Mouse (Mus musculus): ENCODE measurements around the gene Ccdc91.

Ccdc91 gene

GRCm38 (mm10) chr6:147475727-147476613 lies at the start of gene Ccdc91:
TSS of gene Ccdc91 (plus strand) at chr6:147475828.
- in situ Hi-C loops (cut with MseI, MboI), result no loop called here

- in situ Hi-C loops (cut with MseI, MboI), result no loop called here
Measured at GRCm38 (mm10) chr6:147426927-147427487, 48.6 kb upstream of the Ccdc91 start.

- in situ Hi-C loops (cut with MseI, MboI), result no loop called here
Measured at GRCm38 (mm10) chr6:147455775-147456174, 19.9 kb upstream of the Ccdc91 start.

DNA sequence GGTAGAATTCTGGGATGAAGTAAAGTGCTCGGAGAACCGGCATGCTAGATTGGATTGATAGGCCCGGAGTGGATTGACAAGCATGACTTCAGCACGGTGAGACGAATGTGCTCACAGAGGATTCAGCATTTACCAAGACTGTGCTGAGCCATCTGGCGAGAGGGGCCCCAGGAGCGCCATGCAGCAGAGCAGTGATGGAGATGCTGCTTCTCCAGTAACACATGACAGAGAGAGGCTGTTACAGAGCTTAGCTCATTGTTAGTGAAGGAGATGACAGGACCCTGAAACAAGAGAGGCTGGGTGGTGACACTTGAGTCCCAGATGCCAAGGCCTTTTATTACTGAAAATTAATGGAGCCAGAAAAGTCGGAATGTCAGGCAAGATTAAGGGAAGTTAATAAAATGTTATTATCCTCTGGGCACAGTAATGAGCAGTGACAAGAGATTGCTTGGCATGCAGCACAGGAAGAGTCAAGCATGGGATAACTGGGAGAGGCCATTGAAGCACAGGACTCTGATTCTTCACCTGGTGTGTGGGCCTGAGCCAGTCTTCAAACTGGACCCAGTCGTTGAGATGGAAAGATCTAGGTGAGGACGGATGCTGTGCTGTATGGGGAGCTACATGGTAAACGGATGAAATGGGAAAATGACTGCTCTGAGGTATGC lies 16.9 kb upstream of the Ccdc91 start:
- in situ Hi-C loops (cut with MseI, MboI), result no loop called here

DNA sequence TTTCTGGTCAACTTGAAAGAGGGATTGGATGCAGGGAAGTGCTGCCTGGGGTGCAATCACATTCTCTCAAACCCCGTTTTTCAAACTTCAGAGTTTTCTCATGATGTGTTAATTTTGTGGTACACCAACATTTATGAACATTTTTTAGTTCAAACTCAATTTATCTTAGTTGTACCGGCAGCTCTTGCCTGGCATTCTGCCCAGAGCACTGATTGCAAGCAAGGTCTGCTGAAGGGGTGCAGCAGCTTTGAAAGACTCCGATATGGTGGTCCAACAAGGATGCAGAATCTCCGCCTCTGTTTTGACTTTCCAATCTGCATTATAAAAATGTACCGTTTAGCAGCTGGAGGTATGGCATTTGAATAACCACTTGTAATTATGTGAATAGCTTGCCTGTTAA lies 5.6 kb upstream of the Ccdc91 start:
- in situ Hi-C loops (cut with MseI, MboI), result no loop called here

DNA sequence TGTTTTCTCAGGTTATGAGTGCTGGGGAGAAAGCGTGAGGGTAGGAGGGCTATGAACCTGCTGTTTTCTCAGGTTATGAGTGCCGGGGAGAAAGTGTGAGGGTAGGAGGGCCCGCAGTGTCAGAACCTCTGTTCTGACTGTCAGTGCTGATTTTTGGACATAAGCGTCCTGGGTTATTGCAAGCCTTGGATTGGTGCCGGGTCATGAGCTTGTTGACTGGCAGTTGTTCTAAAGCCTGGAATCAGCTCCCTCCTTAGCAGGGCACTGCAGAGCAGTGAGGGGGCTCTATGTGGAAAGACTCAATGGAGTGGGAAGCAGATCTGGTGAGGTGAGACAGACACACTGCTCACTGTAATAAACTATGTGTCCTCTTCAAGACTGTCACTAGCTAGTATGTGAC lies 5.5 kb downstream of the Ccdc91 start:
- in situ Hi-C loops (cut with MseI, MboI), result no loop called here

DNA sequence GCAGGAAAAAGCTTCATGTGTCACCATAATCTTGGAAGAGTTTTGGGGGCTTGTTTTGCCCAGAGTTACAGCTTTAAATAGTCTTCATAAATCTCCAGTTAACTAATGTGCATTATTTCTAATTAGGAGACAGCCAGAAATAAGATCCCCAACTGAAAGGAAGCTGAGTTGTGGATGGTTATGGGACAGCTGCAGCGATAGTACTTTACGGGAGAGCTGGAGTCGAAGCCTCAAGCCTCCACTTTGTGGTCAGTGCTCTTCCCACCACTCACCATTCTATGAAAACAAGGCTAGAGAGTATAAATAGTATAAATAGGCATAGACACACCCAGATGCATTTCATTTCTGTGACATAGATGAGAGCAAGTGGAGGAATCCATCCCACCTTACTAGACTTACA lies 14.5 kb downstream of the Ccdc91 start:
- in situ Hi-C loops (cut with MseI, MboI), result no loop called here

GRCm38 (mm10) chr6:147492551-147492950 lies 16.9 kb downstream of the Ccdc91 start:
- in situ Hi-C loops (cut with MseI, MboI), result no loop called here

GRCm38 (mm10) chr6:147501439-147501838 lies 25.8 kb downstream of the Ccdc91 start:
- in situ Hi-C loops (cut with MseI, MboI), result no loop called here

DNA sequence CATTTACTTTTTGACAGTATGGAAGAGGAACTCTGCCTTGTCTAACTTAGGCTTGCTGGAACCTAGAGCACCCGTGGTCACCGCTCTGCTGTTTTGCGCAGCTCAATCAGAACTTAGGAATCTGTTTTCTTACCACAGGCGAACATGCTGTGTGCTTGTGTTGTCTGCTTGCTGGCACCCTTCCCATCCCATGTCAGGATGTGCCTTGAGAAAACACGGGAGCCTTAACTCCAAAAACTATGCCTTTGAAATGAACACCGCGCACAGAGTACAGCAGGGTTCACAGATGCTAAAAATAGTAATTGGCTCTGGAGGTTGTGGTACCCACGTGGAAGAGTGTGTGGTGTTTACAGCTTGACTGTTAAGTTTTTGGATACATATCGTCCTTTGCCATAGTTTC lies 30.4 kb downstream of the Ccdc91 start:
- in situ Hi-C loops (cut with MseI, MboI), result no loop called here

DNA sequence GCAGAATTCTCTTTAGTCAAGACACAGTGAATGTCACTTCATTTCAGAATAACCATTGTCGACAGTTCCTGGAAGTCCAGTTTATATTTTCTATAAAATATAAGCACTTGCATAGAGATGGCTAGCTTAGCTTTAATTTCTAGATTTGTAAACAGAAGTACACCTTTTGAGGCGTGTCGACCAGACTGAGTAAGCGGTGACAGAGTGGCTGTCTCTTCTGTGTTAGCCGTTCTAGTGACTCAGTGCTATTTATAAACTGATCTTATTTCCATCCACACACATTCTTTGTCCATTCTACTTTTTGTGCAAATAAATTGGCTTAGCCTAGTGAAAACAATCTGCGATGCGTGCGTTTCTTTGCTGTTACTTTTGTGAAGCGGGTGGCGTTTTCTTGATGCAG lies 30.9 kb downstream of the Ccdc91 start:
- in situ Hi-C loops (cut with MseI, MboI), result no loop called here

GRCm38 (mm10) chr6:147507186-147507585 lies 31.6 kb downstream of the Ccdc91 start:
- in situ Hi-C loops (cut with MseI, MboI), result no loop called here

GRCm38 (mm10) chr6:147510516-147510915 lies 34.9 kb downstream of the Ccdc91 start:
- in situ Hi-C loops (cut with MseI, MboI), result no loop called here

DNA sequence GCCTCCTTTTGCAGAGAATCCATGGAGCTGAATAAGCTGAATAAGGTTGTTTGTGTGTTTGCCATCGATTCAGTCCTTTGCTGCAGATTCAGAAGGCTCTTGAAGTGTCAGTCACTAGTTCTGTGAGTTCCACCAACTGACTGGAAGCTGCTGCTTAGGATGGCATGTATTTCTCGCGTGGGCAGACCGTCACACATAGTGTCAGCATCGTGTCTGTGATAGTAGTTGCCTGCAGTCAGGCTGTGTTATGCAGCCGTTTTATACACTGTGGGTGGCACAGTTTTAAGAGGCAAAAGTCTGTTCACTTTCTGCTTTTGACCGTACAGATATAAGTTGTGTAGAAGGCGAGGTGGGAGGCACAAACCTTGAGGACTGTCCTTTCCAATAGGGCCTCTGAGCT lies 42.3 kb downstream of the Ccdc91 start:
- in situ Hi-C loops (cut with MseI, MboI), result no loop called here

- in situ Hi-C loops (cut with MseI, MboI), result no loop called here
Measured at GRCm38 (mm10) chr6:147525236-147525635, 49.6 kb downstream of the Ccdc91 start.

DNA sequence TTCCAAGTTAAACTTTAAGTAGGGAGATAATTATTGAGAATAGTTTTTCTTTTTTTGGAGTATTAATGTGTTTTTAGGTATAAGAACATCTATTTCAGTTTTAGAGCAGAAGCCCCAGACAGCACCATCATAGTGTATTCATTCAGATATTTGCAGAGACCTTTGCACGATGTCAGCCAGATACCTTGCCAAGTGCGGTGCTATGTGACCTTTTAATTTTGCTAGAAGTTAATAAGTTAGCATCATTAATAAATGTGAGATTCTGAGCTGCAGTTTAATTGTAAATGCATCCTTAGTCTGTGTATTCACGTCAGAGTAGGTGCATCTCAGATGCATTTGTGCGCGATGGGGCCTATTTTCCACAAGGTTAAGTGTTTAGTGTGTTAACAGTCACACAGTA lies 59.3 kb downstream of the Ccdc91 start:
- in situ Hi-C loops (cut with MseI, MboI), result no loop called here

DNA sequence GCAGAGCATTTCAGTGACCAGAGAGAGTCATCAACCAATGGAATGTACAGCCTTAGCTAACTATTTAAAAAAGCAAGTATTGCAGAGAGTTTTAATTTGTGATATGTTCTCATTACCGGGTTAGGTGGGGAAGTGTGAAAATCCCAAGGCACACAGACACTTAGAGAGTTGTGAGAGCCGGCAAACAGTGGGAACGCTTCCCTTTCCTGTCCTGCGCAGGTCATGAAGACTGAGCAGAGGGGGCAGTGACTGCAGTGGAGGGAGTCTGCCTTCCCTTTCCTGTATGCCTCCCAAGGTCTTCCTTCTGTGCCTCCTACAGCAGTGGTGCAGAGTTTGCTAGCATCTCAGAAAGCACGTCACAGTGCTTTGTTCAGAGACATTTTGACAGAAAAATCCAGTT lies 62.6 kb downstream of the Ccdc91 start:
- in situ Hi-C loops (cut with MseI, MboI), result no loop called here

DNA sequence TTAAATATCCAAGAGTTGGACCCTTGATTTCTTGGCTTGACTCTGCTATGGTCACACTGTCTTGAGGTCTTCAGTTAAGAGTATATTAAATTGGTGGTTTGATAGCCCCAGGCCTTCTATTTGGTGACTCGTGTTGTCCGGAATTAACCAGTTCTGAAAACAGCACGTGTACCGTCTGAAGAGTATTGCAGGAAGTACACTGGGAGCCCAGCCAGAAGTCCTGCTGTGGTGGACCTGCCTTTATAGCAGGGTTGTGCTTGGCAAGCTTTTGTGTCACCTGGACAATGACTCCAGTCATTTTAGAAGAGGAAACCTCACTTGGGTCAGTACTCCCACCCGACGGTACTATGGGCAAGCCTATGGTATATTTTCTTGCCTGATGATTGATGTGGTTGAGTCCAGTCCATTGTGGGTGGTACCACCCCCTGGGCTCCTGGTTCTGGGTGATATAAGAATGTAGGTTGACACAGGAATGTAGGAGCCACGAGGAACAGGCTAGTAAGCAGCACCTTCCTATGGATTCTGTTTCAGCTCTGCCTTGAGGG lies 63.5 kb downstream of the Ccdc91 start:
- in situ Hi-C loops (cut with MseI, MboI), result no loop called here

DNA sequence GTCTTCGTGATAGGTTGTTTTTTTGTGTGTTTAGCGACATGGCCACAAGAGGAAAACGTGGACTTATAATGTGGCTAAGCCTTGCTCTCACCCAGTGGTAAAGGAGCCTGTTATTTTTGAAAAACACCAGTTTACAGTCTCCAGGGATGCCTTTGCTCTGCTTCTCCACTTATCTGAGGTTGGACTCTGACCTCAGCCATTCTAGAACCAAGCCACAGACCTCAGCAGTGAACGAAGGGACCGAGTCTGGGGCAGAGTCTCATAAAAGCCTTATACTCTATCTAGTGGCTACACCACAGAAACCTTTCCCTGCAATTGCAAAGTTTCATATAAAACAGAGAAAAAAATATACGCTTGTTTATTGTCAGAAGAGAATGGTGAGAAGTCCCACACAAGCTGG lies 65.3 kb downstream of the Ccdc91 start:
- in situ Hi-C loops (cut with MseI, MboI), result no loop called here

- in situ Hi-C loops (cut with MseI, MboI), result no loop called here
Measured at GRCm38 (mm10) chr6:147555591-147555990, 80.0 kb downstream of the Ccdc91 start.

DNA sequence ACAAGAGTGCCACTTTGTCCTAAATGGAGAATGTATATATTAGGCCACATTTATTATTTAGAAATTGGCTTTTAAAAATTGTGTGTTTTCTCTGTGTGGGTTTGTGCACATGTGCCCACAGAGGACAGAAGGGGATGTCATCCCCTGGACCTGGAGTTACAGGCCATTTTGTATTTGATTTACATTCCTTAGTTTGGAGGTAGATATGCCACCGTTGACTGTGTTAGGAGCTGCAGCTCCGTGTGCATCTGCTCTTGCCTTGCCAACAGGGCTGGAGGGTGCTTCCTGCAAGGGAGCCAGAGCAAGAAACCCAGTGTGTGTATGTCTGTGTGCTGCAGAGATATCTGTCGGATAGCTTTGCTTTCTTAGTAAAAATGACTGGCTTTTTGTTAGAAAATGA lies 83.7 kb downstream of the Ccdc91 start:
- in situ Hi-C loops (cut with MseI, MboI), result no loop called here

DNA sequence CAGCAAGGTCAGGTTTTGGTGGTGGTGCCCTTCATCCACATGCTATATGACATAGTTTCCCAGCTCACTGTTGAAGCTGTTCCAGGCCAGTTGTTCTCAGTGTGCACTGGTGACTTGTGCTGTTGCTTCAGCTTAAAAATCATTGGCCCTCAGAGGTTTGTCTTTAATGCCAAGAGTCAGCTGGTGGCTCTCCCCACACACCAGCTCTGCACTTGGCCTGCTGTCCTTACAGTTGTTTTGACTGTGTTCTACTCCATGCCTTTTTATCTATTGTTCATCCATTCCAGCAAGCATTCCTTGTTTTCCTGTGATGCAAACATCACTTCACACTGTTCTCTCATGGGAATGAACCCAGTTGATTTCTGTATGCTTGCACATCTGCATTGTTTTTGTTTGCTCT lies 84.8 kb downstream of the Ccdc91 start:
- in situ Hi-C loops (cut with MseI, MboI), result no loop called here

DNA sequence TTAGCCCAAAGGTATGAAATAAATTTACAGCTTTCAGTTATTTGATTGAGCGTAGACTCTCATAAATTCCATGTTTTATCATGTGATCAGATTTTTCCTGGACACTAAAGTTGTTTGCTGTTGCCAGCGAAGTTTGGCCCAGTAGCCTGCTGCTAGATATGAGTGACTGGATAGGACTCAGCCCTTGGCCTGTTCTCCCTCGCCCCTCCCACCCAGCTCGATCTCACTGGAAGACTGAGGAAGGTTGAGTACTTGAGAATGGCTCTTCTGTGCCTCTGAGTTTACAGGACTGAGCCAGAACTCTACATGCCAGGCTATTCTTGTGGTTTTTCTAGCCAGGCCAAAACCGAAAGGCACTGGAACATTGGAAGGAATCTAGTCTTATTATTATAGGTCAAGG lies 93.6 kb downstream of the Ccdc91 start:
- in situ Hi-C loops (cut with MseI, MboI), result no loop called here
